Mouse (Mus musculus): ENCODE data around the gene Lclat1. TPM values are rescaled to one million over a fixed set of nuclear protein-coding genes. Genes with fewer than 3 reads are reported as not detected.
"Not testable (repeated sequence)": the region's sequence is repeated elsewhere in the genome, so short reads cannot be mapped to it uniquely, and the experiment has no call there.

Lclat1 gene
- polyA plus RNA-seq, 1 experiment from 2014 or later: 17.0 TPM

GRCm38 (mm10) chr17:73152790-73153525, 45.2 kb downstream of the Lclat1 start:
- ATAC-seq (replicated peaks; ENCODE audit: low FRiP score); H3K9me3 ChIP-seq (replicated peaks): not testable (repeated sequence)

GRCm38 (mm10) chr17:73153672-73154071, 45.9 kb downstream of the Lclat1 start:
- H3K27me3 ChIP-seq: no peaks in the 10 kb centered on the region
- 89% methylated on average over 2 of the region's 2 CpGs for WGBS
- H3K4me2 ChIP-seq: no peak overlapping the region
- no peaks in the 10 kb centered on the region for H3K9me3 ChIP-seq (replicated peaks)
- no peak overlapping the region for H3K4me3 ChIP-seq (replicated peaks)
- H3K4me1 ChIP-seq: peaks cover 6% of the 10 kb centered on the region; the same call in 1 of the 2 replicates
- ATAC-seq (replicated peaks; ENCODE audit: low FRiP score): no peak
- H3K27ac ChIP-seq: no peak overlapping the region
- H3K36me3 ChIP-seq: peaks cover 5% of the 10 kb centered on the region; the same call in 1 of the 2 replicates
- no peak overlapping the region for H3K9ac ChIP-seq

More at GRCm38 (mm10) chr17:73152790-73153525, 45.2 kb downstream of the Lclat1 start:
- H3K27ac ChIP-seq; H3K9ac ChIP-seq; H3K36me3 ChIP-seq; H3K4me3 ChIP-seq (replicated peaks); H3K27me3 ChIP-seq; H3K4me2 ChIP-seq; H3K4me1 ChIP-seq: not testable (repeated sequence)
- 85% methylated on average over 3 of the region's 3 CpGs for WGBS

GRCm38 (mm10) chr17:73156606-73157005, 48.8 kb downstream of the Lclat1 start:
- no peaks in the 10 kb centered on the region for H3K27me3 ChIP-seq
- H3K4me3 ChIP-seq (replicated peaks): no peak overlapping the region
- WGBS: 41% methylated on average over 1 of the region's 1 CpGs
- H3K36me3 ChIP-seq: peaks cover 5% of the 10 kb centered on the region; the same call in 1 of the 2 replicates
- H3K4me2 ChIP-seq: no peak overlapping the region
- H3K9ac ChIP-seq: no peak overlapping the region
- H3K4me1 ChIP-seq: peaks cover 3% of the 10 kb centered on the region; the same call in 1 of the 2 replicates
- ATAC-seq (replicated peaks; ENCODE audit: low FRiP score): peak; percentile 43
- no peak overlapping the region for H3K27ac ChIP-seq
- no peaks in the 10 kb centered on the region for H3K9me3 ChIP-seq (replicated peaks)

GRCm38 (mm10) chr17:73161795-73162194, 54.0 kb downstream of the Lclat1 start:
- no peak overlapping the region for H3K9ac ChIP-seq
- H3K4me1 ChIP-seq: peaks cover 3% of the 10 kb centered on the region; the same call in 1 of the 2 replicates
- no peak overlapping the region for H3K4me3 ChIP-seq (replicated peaks)
- no peak for ATAC-seq (replicated peaks; ENCODE audit: low FRiP score)
- peaks cover 15% of the 10 kb centered on the region for H3K36me3 ChIP-seq
- H3K27me3 ChIP-seq: no peaks in the 10 kb centered on the region
- no peak overlapping the region for H3K4me2 ChIP-seq
- no peaks in the 10 kb centered on the region for H3K9me3 ChIP-seq (replicated peaks)
- H3K27ac ChIP-seq: no peak overlapping the region
- 60% methylated on average over 6 of the region's 6 CpGs for WGBS

GRCm38 (mm10) chr17:73162445-73163208, 54.8 kb downstream of the Lclat1 start:
- no peak overlapping the region for H3K27ac ChIP-seq
- peaks cover 15% of the 10 kb centered on the region for H3K36me3 ChIP-seq
- no peak overlapping the region for H3K4me2 ChIP-seq
- WGBS: 75% methylated on average over 15 of the region's 15 CpGs
- H3K4me3 ChIP-seq (replicated peaks): no peak overlapping the region
- no peak overlapping the region for H3K9ac ChIP-seq
- ATAC-seq (replicated peaks; ENCODE audit: low FRiP score): no peak
- no peaks in the 10 kb centered on the region for H3K27me3 ChIP-seq
- no peaks in the 10 kb centered on the region for H3K9me3 ChIP-seq (replicated peaks)
- H3K4me1 ChIP-seq: no peaks in the 10 kb centered on the region

- no peak for ATAC-seq (replicated peaks; ENCODE audit: low FRiP score)
- Histone ChIP-seq H3K4me3 (replicated peaks) (no peak overlapping the region), H3K27ac (no peak overlapping the region), H3K36me3 (peaks cover 15% of the 10 kb centered on the region), H3K9ac (no peak overlapping the region), H3K9me3 (replicated peaks) (no peaks in the 10 kb centered on the region), H3K4me2 (no peak overlapping the region), H3K4me1 (no peaks in the 10 kb centered on the region), H3K27me3 (no peaks in the 10 kb centered on the region)
- WGBS: 59% methylated on average over 3 of the region's 3 CpGs
Observed at GRCm38 (mm10) chr17:73163597-73163996, 55.8 kb downstream of the Lclat1 start.

- Histone ChIP-seq H3K4me3 (replicated peaks) (no peak overlapping the region), H3K9me3 (replicated peaks) (no peaks in the 10 kb centered on the region), H3K27me3 (no peaks in the 10 kb centered on the region), H3K36me3 (peaks cover 15% of the 10 kb centered on the region), H3K4me2 (no peak overlapping the region), H3K9ac (no peak overlapping the region), H3K4me1 (no peaks in the 10 kb centered on the region), H3K27ac (no peak overlapping the region)
- WGBS: 83% methylated on average over 2 of the region's 2 CpGs
- ATAC-seq (replicated peaks; ENCODE audit: low FRiP score): no peak
Observed at GRCm38 (mm10) chr17:73164121-73164520, 56.3 kb downstream of the Lclat1 start.

- no peak overlapping the region for H3K9ac ChIP-seq
- H3K4me2 ChIP-seq: no peak overlapping the region
- H3K4me1 ChIP-seq: peaks cover 7% of the 10 kb centered on the region; the same call in 1 of the 2 replicates
- H3K27me3 ChIP-seq: no peaks in the 10 kb centered on the region
- no peak for ATAC-seq (replicated peaks; ENCODE audit: low FRiP score)
- H3K36me3 ChIP-seq: peaks cover 17% of the 10 kb centered on the region
- H3K4me3 ChIP-seq (replicated peaks): no peak overlapping the region
- H3K27ac ChIP-seq: no peak overlapping the region
- no peaks in the 10 kb centered on the region for H3K9me3 ChIP-seq (replicated peaks)
- 89% methylated on average over 7 of the region's 7 CpGs for WGBS
Observed at GRCm38 (mm10) chr17:73169461-73169860, 61.7 kb downstream of the Lclat1 start.

GRCm38 (mm10) chr17:73170141-73170540, 62.4 kb downstream of the Lclat1 start:
- no peak overlapping the region for H3K27ac ChIP-seq
- WGBS: 85% methylated on average over 5 of the region's 5 CpGs
- H3K27me3 ChIP-seq: no peaks in the 10 kb centered on the region
- no peak overlapping the region for H3K4me3 ChIP-seq (replicated peaks)
- peaks cover 10% of the 10 kb centered on the region for H3K36me3 ChIP-seq
- H3K9ac ChIP-seq: no peak overlapping the region
- H3K4me2 ChIP-seq: no peak overlapping the region
- H3K4me1 ChIP-seq: peaks cover 14% of the 10 kb centered on the region; the same call in 1 of the 2 replicates
- no peaks in the 10 kb centered on the region for H3K9me3 ChIP-seq (replicated peaks)
- no peak for ATAC-seq (replicated peaks; ENCODE audit: low FRiP score)

- 49% methylated on average over 5 of the region's 5 CpGs for WGBS
- H3K36me3 ChIP-seq: peaks cover 11% of the 10 kb centered on the region
- H3K4me2 ChIP-seq: no peak overlapping the region
- H3K4me3 ChIP-seq (replicated peaks): no peak overlapping the region
- H3K27me3 ChIP-seq: no peaks in the 10 kb centered on the region
- H3K4me1 ChIP-seq: peaks cover 15% of the 10 kb centered on the region; the same call in 1 of the 2 replicates
- H3K9ac ChIP-seq: no peak overlapping the region
- peak overlapping the region; percentile 29; the same call in 1 of the 2 replicates for H3K27ac ChIP-seq
- ATAC-seq (replicated peaks; ENCODE audit: low FRiP score): peak; percentile 77; the same call in 1 of the 2 replicates
- no peaks in the 10 kb centered on the region for H3K9me3 ChIP-seq (replicated peaks)
Observed at GRCm38 (mm10) chr17:73174083-73174562, 66.3 kb downstream of the Lclat1 start.

- ATAC-seq (replicated peaks; ENCODE audit: low FRiP score): no peak
- H3K4me2 ChIP-seq: no peak overlapping the region
- no peaks in the 10 kb centered on the region for H3K9me3 ChIP-seq (replicated peaks)
- no peak overlapping the region for H3K4me3 ChIP-seq (replicated peaks)
- H3K36me3 ChIP-seq: peaks cover 5% of the 10 kb centered on the region
- no peak overlapping the region for H3K27ac ChIP-seq
- H3K27me3 ChIP-seq: no peaks in the 10 kb centered on the region
- H3K9ac ChIP-seq: no peak overlapping the region
- 68% methylated on average over 5 of the region's 5 CpGs for WGBS
- H3K4me1 ChIP-seq: peaks cover 15% of the 10 kb centered on the region; the same call in 1 of the 2 replicates
Observed at GRCm38 (mm10) chr17:73175720-73176119, 67.9 kb downstream of the Lclat1 start.

GRCm38 (mm10) chr17:73177079-73177478, 69.3 kb downstream of the Lclat1 start:
- Histone ChIP-seq H3K36me3 (0 out of 2 replicates have a peak, but pooled peaks cover 4% of the 10 kb centered on the region), H3K4me2 (no peak overlapping the region), H3K27me3 (no peaks in the 10 kb centered on the region), H3K4me1 (peaks cover 11% of the 10 kb centered on the region; the same call in 1 of the 2 replicates), H3K4me3 (replicated peaks) (no peak overlapping the region), H3K9me3 (replicated peaks) (no peaks in the 10 kb centered on the region), H3K27ac (no peak overlapping the region), H3K9ac (no peak overlapping the region)
- ATAC-seq (replicated peaks; ENCODE audit: low FRiP score): no peak
- 85% methylated on average over 4 of the region's 4 CpGs for WGBS
